Mouse (Mus musculus): ENCODE measurements at regions not wholly inside any gene's neighbourhood (a gene's known extent, or its start where the extent isn't known, plus 50 kb on each side); places are given as distances from the start of the nearest gene placed in this dataset.

GRCm38 (mm10) chr16:77459651-77460050 lies 142.2 kb downstream of the Gm11146 start:
- Histone ChIP-seq H3K27me3 (ENCODE audit: control insufficient read depth, insufficient read depth, low read length) (no peaks in the 10 kb centered on the region), H3K9ac (ENCODE audit: low read length) (no peak overlapping the region), H3K9me3 (ENCODE audit: control insufficient read depth, low read length) (no peaks in the 10 kb centered on the region), H3K36me3 (ENCODE audit: control insufficient read depth, insufficient read depth, low read length) (no peaks in the 10 kb centered on the region), H3K27ac (replicated peaks) (no peak overlapping the region), H3K4me3 (ENCODE audit: low read depth, low read length) (no peak overlapping the region), H3K4me1 (replicated peaks; ENCODE audit: control insufficient read depth, insufficient read depth) (no peaks in the 10 kb centered on the region), H3K4me2 (replicated peaks; ENCODE audit: low read depth) (no peak overlapping the region)
- 39% methylated on average over 2 of the region's 2 CpGs for WGBS
- no peak for TF ChIP-seq CTCF (IDR thresholded peaks at IDR 0.05; ENCODE audit: low read depth)
- no peak for TF ChIP-seq EP300 (optimal IDR thresholded peaks at IDR 0.05)
- DNase-seq (ENCODE audit: low spot score) (no peak), ATAC-seq (ENCODE audit: low FRiP score, low TSS enrichment) (no peak)

DNA sequence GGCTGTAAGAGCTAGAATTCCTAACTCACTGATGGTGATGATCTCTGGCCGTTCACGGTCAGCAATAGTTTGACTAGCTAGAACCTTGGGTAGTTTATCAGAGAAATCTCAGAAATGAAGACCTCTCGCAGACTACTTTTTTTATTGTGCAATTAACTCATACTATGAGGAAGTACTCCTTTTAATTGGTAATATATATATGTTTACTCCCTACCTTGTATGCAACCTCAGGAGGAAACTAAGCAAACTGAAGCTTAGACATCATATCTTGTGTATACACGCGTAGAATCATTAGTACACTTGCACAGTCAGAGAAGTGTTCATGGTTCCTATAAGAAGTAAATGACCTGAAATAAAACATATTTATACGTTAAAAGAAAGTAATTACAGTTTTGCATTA lies 157.2 kb downstream of the Gm11146 start:
- peak; percentile 61; the same call in 1 of the 2 replicates for ATAC-seq (ENCODE audit: low FRiP score, low TSS enrichment)
- TF ChIP-seq CTCF (IDR thresholded peaks at IDR 0.05; ENCODE audit: low read depth) (no peak), EP300 (optimal IDR thresholded peaks at IDR 0.05) (no peak)

GRCm38 (mm10) chr16:77444006-77444405 lies 157.9 kb downstream of the Gm11146 start:
- ATAC-seq (ENCODE audit: low FRiP score, low TSS enrichment) = peak; percentile 80
- no peak overlapping the region for H3K4me2 ChIP-seq (replicated peaks; ENCODE audit: low read depth)
- no peaks in the 10 kb centered on the region for H3K27me3 ChIP-seq (ENCODE audit: control insufficient read depth, insufficient read depth, low read length)
- no peaks in the 10 kb centered on the region for H3K4me1 ChIP-seq (replicated peaks; ENCODE audit: control insufficient read depth, insufficient read depth)
- H3K4me3 ChIP-seq (ENCODE audit: low read depth, low read length) = no peak overlapping the region
- DNase-seq (ENCODE audit: low spot score) = no peak
- H3K9ac ChIP-seq (ENCODE audit: low read length) = no peak overlapping the region
- H3K27ac ChIP-seq (replicated peaks) = no peak overlapping the region
- H3K9me3 ChIP-seq (ENCODE audit: control insufficient read depth, low read length) = no peaks in the 10 kb centered on the region
- TF ChIP-seq EP300 (optimal IDR thresholded peaks at IDR 0.05) (no peak), CTCF (IDR thresholded peaks at IDR 0.05; ENCODE audit: low read depth) (peak; percentile 86)
- 17% methylated on average over 4 of the region's 4 CpGs for WGBS
- no peaks in the 10 kb centered on the region for H3K36me3 ChIP-seq (ENCODE audit: control insufficient read depth, insufficient read depth, low read length)

More for the DNA sequence above, 157.2 kb downstream of the Gm11146 start:
- H3K27ac ChIP-seq (replicated peaks) = no peak overlapping the region
- H3K9me3 ChIP-seq (ENCODE audit: control insufficient read depth, low read length) = no peaks in the 10 kb centered on the region
- no peak overlapping the region for H3K9ac ChIP-seq (ENCODE audit: low read length)
- no peaks in the 10 kb centered on the region for H3K27me3 ChIP-seq (ENCODE audit: control insufficient read depth, insufficient read depth, low read length)
- DNase-seq (ENCODE audit: low spot score) = no peak
- no peaks in the 10 kb centered on the region for H3K36me3 ChIP-seq (ENCODE audit: control insufficient read depth, insufficient read depth, low read length)
- no peak overlapping the region for H3K4me2 ChIP-seq (replicated peaks; ENCODE audit: low read depth)
- H3K4me3 ChIP-seq (ENCODE audit: low read depth, low read length) = no peak overlapping the region
- no peaks in the 10 kb centered on the region for H3K4me1 ChIP-seq (replicated peaks; ENCODE audit: control insufficient read depth, insufficient read depth)
- 83% methylated on average over 6 of the region's 6 CpGs for WGBS

GRCm38 (mm10) chr16:77443318-77443717 lies 158.6 kb downstream of the Gm11146 start:
- TF ChIP-seq EP300 (optimal IDR thresholded peaks at IDR 0.05) (no peak), CTCF (IDR thresholded peaks at IDR 0.05; ENCODE audit: low read depth) (no peak)
- no peaks in the 10 kb centered on the region for H3K9me3 ChIP-seq (ENCODE audit: control insufficient read depth, low read length)
- no peaks in the 10 kb centered on the region for H3K4me1 ChIP-seq (replicated peaks; ENCODE audit: control insufficient read depth, insufficient read depth)
- DNase-seq (ENCODE audit: low spot score) (no peak), ATAC-seq (ENCODE audit: low FRiP score, low TSS enrichment) (no peak)
- H3K27me3 ChIP-seq (ENCODE audit: control insufficient read depth, insufficient read depth, low read length) = no peaks in the 10 kb centered on the region
- no peak overlapping the region for H3K9ac ChIP-seq (ENCODE audit: low read length)
- H3K4me3 ChIP-seq (ENCODE audit: low read depth, low read length) = no peak overlapping the region
- 86% methylated on average over 5 of the region's 5 CpGs for WGBS
- no peak overlapping the region for H3K4me2 ChIP-seq (replicated peaks; ENCODE audit: low read depth)
- no peaks in the 10 kb centered on the region for H3K36me3 ChIP-seq (ENCODE audit: control insufficient read depth, insufficient read depth, low read length)
- H3K27ac ChIP-seq (replicated peaks) = no peak overlapping the region

- no peak for TF ChIP-seq CTCF (IDR thresholded peaks at IDR 0.05; ENCODE audit: low read depth)
- no peak for TF ChIP-seq EP300 (optimal IDR thresholded peaks at IDR 0.05)
- Histone ChIP-seq H3K27ac (replicated peaks) (no peak overlapping the region), H3K27me3 (ENCODE audit: control insufficient read depth, insufficient read depth, low read length) (no peaks in the 10 kb centered on the region), H3K4me1 (replicated peaks; ENCODE audit: control insufficient read depth, insufficient read depth) (no peaks in the 10 kb centered on the region), H3K4me3 (ENCODE audit: low read depth, low read length) (no peak overlapping the region), H3K9ac (ENCODE audit: low read length) (no peak overlapping the region), H3K9me3 (ENCODE audit: control insufficient read depth, low read length) (no peaks in the 10 kb centered on the region), H3K4me2 (replicated peaks; ENCODE audit: low read depth) (no peak overlapping the region), H3K36me3 (ENCODE audit: control insufficient read depth, insufficient read depth, low read length) (no peaks in the 10 kb centered on the region)
- WGBS = 95% methylated on average over 6 of the region's 6 CpGs
- ATAC-seq (ENCODE audit: low FRiP score, low TSS enrichment) = no peak
- no peak for DNase-seq (ENCODE audit: low spot score)
Observed at GRCm38 (mm10) chr16:77442866-77443265, 159.0 kb downstream of the Gm11146 start.

DNA sequence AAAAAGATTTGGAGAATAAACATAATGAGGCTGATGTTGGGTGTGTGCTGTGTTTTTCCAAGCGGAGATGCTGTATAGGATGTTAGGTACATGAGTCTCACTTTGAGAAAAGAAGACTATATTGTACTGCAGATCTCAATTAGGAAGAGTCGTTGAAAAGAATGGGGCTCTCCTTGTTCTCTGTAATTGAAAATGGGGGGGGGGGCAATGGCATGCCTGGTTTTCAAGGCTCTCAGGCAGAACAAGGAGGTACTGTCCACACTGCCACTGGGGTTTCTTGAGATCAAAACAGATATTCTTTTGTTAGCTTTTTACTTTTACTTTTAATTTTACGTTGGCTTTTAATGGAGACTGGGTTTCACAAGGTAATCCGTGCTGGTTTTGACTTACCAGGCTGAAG lies 170.5 kb downstream of the Gm11146 start:
- 80% methylated on average over 4 of the region's 4 CpGs for WGBS
- Histone ChIP-seq H3K27ac (replicated peaks) (no peak overlapping the region), H3K4me1 (replicated peaks; ENCODE audit: control insufficient read depth, insufficient read depth) (no peaks in the 10 kb centered on the region), H3K4me3 (ENCODE audit: low read depth, low read length) (no peak overlapping the region), H3K27me3 (ENCODE audit: control insufficient read depth, insufficient read depth, low read length) (no peaks in the 10 kb centered on the region), H3K9me3 (ENCODE audit: control insufficient read depth, low read length) (no peaks in the 10 kb centered on the region), H3K36me3 (ENCODE audit: control insufficient read depth, insufficient read depth, low read length) (no peaks in the 10 kb centered on the region), H3K4me2 (replicated peaks; ENCODE audit: low read depth) (no peak overlapping the region), H3K9ac (ENCODE audit: low read length) (no peak overlapping the region)
- TF ChIP-seq CTCF (IDR thresholded peaks at IDR 0.05; ENCODE audit: low read depth) (no peak), EP300 (optimal IDR thresholded peaks at IDR 0.05) (no peak)
- no peak for DNase-seq (ENCODE audit: low spot score)
- no peak for ATAC-seq (ENCODE audit: low FRiP score, low TSS enrichment)
